Mouse (Mus musculus): ENCODE measurements at regions not wholly inside any gene's neighbourhood (a gene's known extent, or its start where the extent isn't known, plus 50 kb on each side); places are given as distances from the start of the nearest gene placed in this dataset.

DNA sequence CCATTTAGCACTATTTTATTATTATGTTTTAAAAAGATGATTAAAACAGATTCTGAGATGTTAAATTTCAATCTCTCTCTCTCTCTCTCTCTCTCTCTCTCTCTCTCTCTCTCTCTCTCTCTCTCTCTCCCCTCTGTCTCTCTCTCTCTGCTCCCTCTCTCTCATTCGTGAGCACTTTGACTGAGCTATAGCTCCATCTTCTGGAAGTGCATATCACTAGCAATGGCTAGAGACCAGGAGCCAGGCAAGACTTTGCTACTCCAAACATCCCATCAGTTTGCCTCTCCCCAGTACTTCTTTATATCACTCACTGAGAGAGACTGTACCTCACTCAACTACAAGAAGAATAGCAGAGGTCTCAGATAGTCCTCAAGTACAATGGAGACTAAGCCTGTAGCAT is 865.0 kb upstream of the Tenm3 start:
- no peak for ATAC-seq (ENCODE audit: low read depth)
- Histone ChIP-seq H3K36me3 (no peaks in the 10 kb centered on the region), H3K27me3 (no peaks in the 10 kb centered on the region), H3K9me3 (no peaks in the 10 kb centered on the region), H3K27ac (replicated peaks) (no peak overlapping the region), H3K4me3 (no peak overlapping the region), H3K9ac (no peak overlapping the region), H3K4me2 (no peak overlapping the region), H3K4me1 (replicated peaks) (no peaks in the 10 kb centered on the region)
- WGBS = 9% methylated on average over 1 of the region's 1 CpGs

DNA sequence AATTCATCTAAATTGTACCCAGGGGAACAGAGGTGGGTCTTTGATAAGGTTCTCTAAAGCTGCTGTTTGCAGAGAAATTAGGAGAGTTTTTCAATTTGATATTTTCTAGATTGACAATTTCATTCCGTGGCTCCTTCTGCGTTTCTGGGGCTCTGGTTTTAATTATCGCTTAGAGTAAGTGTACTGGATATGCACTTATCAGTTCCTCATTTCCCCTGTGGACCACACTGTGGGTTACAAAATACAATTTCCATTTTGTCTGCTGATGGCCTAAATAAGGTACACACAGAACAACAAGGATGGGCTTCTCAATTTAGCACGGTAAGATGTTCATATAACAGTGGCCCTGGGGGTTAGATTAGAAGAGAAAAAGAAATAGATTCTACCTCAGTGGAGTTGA is 855.3 kb upstream of the Tenm3 start:
- H3K27me3 ChIP-seq = no peaks in the 10 kb centered on the region
- no peak overlapping the region for H3K27ac ChIP-seq (replicated peaks)
- no peak overlapping the region for H3K4me3 ChIP-seq
- 83% methylated on average over 4 of the region's 4 CpGs for WGBS
- no peak for ATAC-seq (ENCODE audit: low read depth)
- no peak overlapping the region for H3K9ac ChIP-seq
- no peak overlapping the region for H3K4me2 ChIP-seq
- H3K36me3 ChIP-seq = no peaks in the 10 kb centered on the region
- no peaks in the 10 kb centered on the region for H3K4me1 ChIP-seq (replicated peaks)
- H3K9me3 ChIP-seq = no peaks in the 10 kb centered on the region

DNA sequence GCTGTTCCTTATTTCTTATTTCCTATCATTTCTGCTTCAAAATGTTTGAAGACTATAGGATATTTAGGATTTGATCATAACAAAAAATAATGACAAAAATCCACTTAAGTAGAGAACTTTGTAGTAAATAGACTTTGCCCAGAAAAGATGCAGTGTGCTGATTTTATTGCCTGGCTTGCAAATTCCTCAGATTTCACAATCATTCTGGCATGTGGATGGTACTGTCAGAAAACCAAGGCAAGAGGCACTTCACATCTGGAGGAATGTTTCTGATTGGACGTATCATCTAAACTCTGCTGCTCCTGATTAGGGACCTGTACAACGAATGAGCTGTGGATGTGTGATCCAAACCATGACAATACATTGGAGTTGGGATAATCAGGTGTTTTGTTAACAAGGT is 853.0 kb upstream of the Tenm3 start:
- no peak overlapping the region for H3K4me2 ChIP-seq
- H3K36me3 ChIP-seq = no peaks in the 10 kb centered on the region
- ATAC-seq (ENCODE audit: low read depth) = no peak
- no peak overlapping the region for H3K4me3 ChIP-seq
- H3K9me3 ChIP-seq = no peaks in the 10 kb centered on the region
- no peak overlapping the region for H3K27ac ChIP-seq (replicated peaks)
- H3K9ac ChIP-seq = no peak overlapping the region
- H3K4me1 ChIP-seq (replicated peaks) = no peaks in the 10 kb centered on the region
- 83% methylated on average over 2 of the region's 2 CpGs for WGBS
- H3K27me3 ChIP-seq = no peaks in the 10 kb centered on the region

All from neural tube, embryonic 13.5 days (tissue).